Mouse (Mus musculus) adipose tissue, adult 10 weeks (tissue): ENCODE results near the gene Eml6. TPM values are rescaled to one million over a fixed set of nuclear protein-coding genes. Genes with fewer than 3 reads are reported as not detected.

Source experiments
- polyA plus RNA-seq: library from polyadenylated mRNA; stranded (reverse); fragments of 350-450 nt; fragmentation: Illumina TruSeq; extraction: RNeasy Lipid Tissue Mini Kit (QIAGEN cat#74804); gene quantifications from one replicate; pipeline ENCODE4 v1.2.3, GENCODE M21; 2014; ENCODE audit warnings: low read depth, low replicate concordance

The Eml6 gene
- polyA plus RNA-seq = 4.7 TPM

GRCm38 (mm10) chr11:30025835-30026472 lies at the start of gene Eml6:
Eml6 (minus strand) TSS chr11:30026033.

GRCm38 (mm10) chr11:29825271-29825718 lies 200.5 kb downstream of the Eml6 start, which contains the start of gene 4931440F15Rik:
4931440F15Rik (minus strand) TSS chr11:29825668.

Other genes starting within 250 kb of the Eml6 start
- 0.41 TPM for gene 4931440F15Rik, start 200.4 kb downstream of the Eml6 start, polyA plus RNA-seq
- 212 TPM for gene Sptbn1, start 242.1 kb upstream of the Eml6 start, polyA plus RNA-seq